8 mouse cellular contexts compared by ENCODE assay signal in genomic region chr9:44406906-44407751, GRCm38 (mm10). TPM values are rescaled to one million over a fixed set of nuclear protein-coding genes. Genes with fewer than 3 reads are reported as not detected.
DNase-seq lines count a peak whose midpoint lies in the region; ATAC-seq lines count a peak whose summit lies in the region.

Gene Rps25 (plus strand): TSS chr9:44407139.
Gene Trappc4 (minus strand): TSS chr9:44407600.

- peak; percentile 96 for ATAC-seq in CD4-positive, CD25-positive, alpha-beta regulatory T cell, adult 4 months
- ATAC-seq in heart, embryonic 14.5 days (ENCODE audit: insufficient number of reproducible peaks, insufficient read depth, low FRiP score, low read depth), result peak; percentile 93
- ATAC-seq in liver, embryonic 13.5 days (ENCODE audit: low read depth), result peak; percentile 94
- ATAC-seq in stomach, embryonic 16.5 days (ENCODE audit: insufficient read depth, low FRiP score), result peak; percentile 96

- under 1% methylated on average over 51 of the region's 51 CpGs for WGBS in heart, embryonic 14.5 days
- under 1% methylated on average over 51 of the region's 51 CpGs for WGBS in liver, embryonic 13.5 days (ENCODE audit: insufficient replicate concordance)
- WGBS in stomach, embryonic 16.5 days, result under 1% methylated on average over 51 of the region's 51 CpGs

- H3K4me1 ChIP-seq in heart, embryonic 14.5 days (ENCODE audit: control insufficient read depth in 2 of 2, insufficient read depth in 2 of 2, low read length in 2 of 2), result 0 out of 4 replicates have a peak, but pooled peaks cover 0 to 4% of the 10 kb centered on the region in 2 experiments
- peaks cover 57% of the 10 kb centered on the region for H3K4me1 ChIP-seq in liver, embryonic 13.5 days (replicated peaks)
- peaks cover 4% of the 10 kb centered on the region; the same call in 1 of the 2 replicates for H3K4me1 ChIP-seq in stomach, embryonic 16.5 days (ENCODE audit: control insufficient read depth, insufficient read depth, low read length)

- H3K36me3 ChIP-seq in heart, embryonic 14.5 days (ENCODE audit: control insufficient read depth, insufficient read depth, low read length), result peaks cover 72% of the 10 kb centered on the region
- peaks cover 75% of the 10 kb centered on the region for H3K36me3 ChIP-seq in liver, embryonic 13.5 days
- peaks cover 29% of the 10 kb centered on the region for H3K36me3 ChIP-seq in stomach, embryonic 16.5 days (ENCODE audit: control insufficient read depth, insufficient read depth, low read length)

- H3K9ac ChIP-seq in heart, embryonic 14.5 days (ENCODE audit: low read length), result peak within 1 kb of the TSS; percentile 91
- peak within 1 kb of the TSS; percentile 90 for H3K9ac ChIP-seq in liver, embryonic 13.5 days
- H3K9ac ChIP-seq in stomach, embryonic 16.5 days (ENCODE audit: low read length), result peak within 1 kb of the TSS; percentile 93

- peak within 1 kb of the TSS; percentile 85 to 87 for H3K4me3 ChIP-seq in heart, embryonic 14.5 days (ENCODE audit: control insufficient read depth in 1 of 2, insufficient read depth in 1 of 2, low read depth in 1 of 2, low read length in 2 of 2)
- peak within 1 kb of the TSS; percentile 86 for H3K4me3 ChIP-seq in liver, embryonic 13.5 days (replicated peaks)
- H3K4me3 ChIP-seq in stomach, embryonic 16.5 days (replicated peaks; ENCODE audit: low read length), result peak within 1 kb of the TSS; percentile 84

- no peaks in the 10 kb centered on the region for H3K27me3 ChIP-seq in heart, embryonic 14.5 days (ENCODE audit: control insufficient read depth, insufficient read depth, low read length)
- no peaks in the 10 kb centered on the region for H3K27me3 ChIP-seq in liver, embryonic 13.5 days
- no peaks in the 10 kb centered on the region for H3K27me3 ChIP-seq in stomach, embryonic 16.5 days (ENCODE audit: control insufficient read depth, insufficient read depth, low read length)

- peak within 1 kb of the TSS; percentile 94 to 97 for H3K27ac ChIP-seq in heart, embryonic 14.5 days (replicated peaks in 1 of 2; ENCODE audit: control insufficient read depth in 1 of 2, insufficient read depth in 1 of 2, low read depth in 2 of 2, low read length in 2 of 2)
- peak within 1 kb of the TSS; percentile 89 for H3K27ac ChIP-seq in liver, embryonic 13.5 days
- peak within 1 kb of the TSS; percentile 97 for H3K27ac ChIP-seq in stomach, embryonic 16.5 days (ENCODE audit: low read length)

- H3K9me3 ChIP-seq in heart, embryonic 14.5 days (ENCODE audit: control insufficient read depth, low read length), result no peaks in the 10 kb centered on the region
- H3K9me3 ChIP-seq in liver, embryonic 13.5 days (replicated peaks), result no peaks in the 10 kb centered on the region
- no peaks in the 10 kb centered on the region for H3K9me3 ChIP-seq in stomach, embryonic 16.5 days (replicated peaks; ENCODE audit: control insufficient read depth, low read length)

- peak; percentile 94 for DNase-seq in c-Kit-negative CD71-positive TER-119-positive erythroid progenitor cells, embryonic 14.5 days (ENCODE audit: low read depth, low spot score)
- DNase-seq in fibroblast of lung, adult 2 months (ENCODE audit: low read depth), result peak; percentile 89
- peak; percentile 95 for DNase-seq in kidney, postnatal 14 days
- peak; percentile 88 for DNase-seq in liver, embryonic 13.5 days
- DNase-seq in neural tube, embryonic 10.5 days (ENCODE audit: extremely low spot score, low spot score), result peak; percentile 97

- H3K4me2 ChIP-seq in heart, embryonic 14.5 days (ENCODE audit: low read length), result peak within 1 kb of the TSS; percentile 86
- H3K4me2 ChIP-seq in liver, embryonic 13.5 days, result peak within 1 kb of the TSS; percentile 82
- peak within 1 kb of the TSS; percentile 81 for H3K4me2 ChIP-seq in stomach, embryonic 16.5 days (ENCODE audit: low read depth, low read length)

RNA-seq across cellular contexts. Expression of gene Rps25, which starts in this region (rescaled TPM):
- 1,000 to 10,000 TPM; 2,962 to 3,624 TPM for polyA plus RNA-seq in CD4-positive, CD25-positive, alpha-beta regulatory T cell, adult 4 months (2017; shearing (Covaris generic))
- polyA plus RNA-seq in heart, embryonic 14.5 days (2014; fragmentation: Nextera tagmentation; extraction: Ambion mirVana), result 1,406 and 1,617 TPM in 2 replicates
- 1,487 and 1,590 TPM in 2 replicates for polyA plus RNA-seq in liver, embryonic 13.5 days (2015; fragmentation: Nextera tagmentation; extraction: Ambion mirVana)
- 1,506 and 1,598 TPM in 2 replicates for polyA plus RNA-seq in stomach, embryonic 16.5 days (2015; fragmentation: Nextera tagmentation; extraction: Ambion mirVana)

RNA-seq across cellular contexts. Expression of gene Trappc4, which starts in this region (rescaled TPM):
- 100 to 1,000 TPM; 143 to 153 TPM for polyA plus RNA-seq in CD4-positive, CD25-positive, alpha-beta regulatory T cell, adult 4 months (2017; shearing (Covaris generic))
- 74.0 and 85.4 TPM in 2 replicates for polyA plus RNA-seq in heart, embryonic 14.5 days (2014; fragmentation: Nextera tagmentation; extraction: Ambion mirVana)
- polyA plus RNA-seq in liver, embryonic 13.5 days (2015; fragmentation: Nextera tagmentation; extraction: Ambion mirVana), result 68.3 and 69.4 TPM in 2 replicates
- 112 and 116 TPM in 2 replicates for polyA plus RNA-seq in stomach, embryonic 16.5 days (2015; fragmentation: Nextera tagmentation; extraction: Ambion mirVana)

Comparison
In these comparisons a context has a peak if more than half of its experiments do, and no peak if none do; other contexts are left out.
1. Peak in every context shown above with its lines: DNase-seq, ATAC-seq, H3K4me3 ChIP-seq and H3K27ac ChIP-seq.